Mouse (Mus musculus): ENCODE measurements at regions not wholly inside any gene's neighbourhood (a gene's known extent, or its start where the extent isn't known, plus 50 kb on each side); places are given as distances from the start of the nearest gene placed in this dataset.
A peak's percentile ranks its signal among the peaks of the same experiment; 100 is the strongest.
"Not testable (repeated sequence)": the region's sequence is repeated elsewhere in the genome, so short reads cannot be mapped to it uniquely, and the experiment has no call there.

DNA sequence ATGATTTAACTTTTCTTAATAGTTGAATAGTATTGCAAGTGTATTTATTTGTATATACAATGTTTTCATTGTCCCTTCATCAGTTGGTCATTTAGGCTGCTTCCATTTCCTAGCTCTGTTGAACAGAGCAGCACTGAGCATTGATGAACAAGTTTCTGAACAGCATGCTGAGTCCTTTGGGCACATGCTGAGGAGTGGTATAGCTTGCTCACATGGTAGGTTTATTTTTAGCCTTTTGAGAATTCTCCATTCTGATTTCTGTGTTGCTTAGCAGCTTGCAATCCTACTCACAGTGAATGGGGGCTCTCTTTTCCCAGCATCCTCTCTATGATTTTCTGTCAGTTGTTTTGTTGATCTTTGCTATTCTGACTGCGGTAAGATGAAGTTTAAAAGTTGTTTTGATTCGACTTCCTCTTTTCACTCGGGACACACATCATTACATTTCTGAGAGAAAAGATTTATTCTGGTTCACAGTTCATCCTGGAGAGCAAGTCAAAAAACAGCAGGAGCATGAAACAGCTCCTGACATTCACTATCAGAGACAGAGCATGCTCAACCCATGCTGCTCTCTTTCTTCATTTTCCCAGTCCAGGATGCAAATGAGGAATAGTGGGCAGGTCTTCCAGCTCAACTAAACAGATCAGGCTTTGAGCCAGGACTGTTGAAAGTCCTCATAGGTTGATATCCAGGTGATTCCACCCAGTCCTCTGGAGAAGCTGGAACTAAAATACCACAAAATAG, 413.1 kb downstream of the Gm37988 start:
- DNase-seq (ENCODE audit: low spot score in 2 of 2): no peak

DNA sequence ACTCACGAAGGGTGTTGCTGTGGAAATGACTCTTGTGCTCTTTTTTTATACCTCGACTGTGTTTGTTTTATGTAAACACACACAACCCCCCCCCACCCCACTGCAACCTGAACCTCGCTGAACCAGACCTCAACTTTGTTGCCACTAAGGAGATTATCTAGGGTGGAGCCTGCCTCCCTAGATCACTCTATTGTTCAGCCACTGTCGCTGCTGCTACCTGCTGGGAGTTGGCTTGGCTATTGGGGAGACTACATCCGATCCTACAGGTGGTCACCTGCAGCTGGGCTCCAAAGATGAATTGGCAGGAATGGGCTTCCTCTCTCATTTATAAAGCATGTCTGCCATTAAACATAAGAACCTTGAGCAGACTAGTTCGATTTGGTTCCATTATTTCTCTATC, 420.2 kb downstream of the Gm37988 start:
- no peak for DNase-seq (ENCODE audit: low spot score in 2 of 2)

DNA sequence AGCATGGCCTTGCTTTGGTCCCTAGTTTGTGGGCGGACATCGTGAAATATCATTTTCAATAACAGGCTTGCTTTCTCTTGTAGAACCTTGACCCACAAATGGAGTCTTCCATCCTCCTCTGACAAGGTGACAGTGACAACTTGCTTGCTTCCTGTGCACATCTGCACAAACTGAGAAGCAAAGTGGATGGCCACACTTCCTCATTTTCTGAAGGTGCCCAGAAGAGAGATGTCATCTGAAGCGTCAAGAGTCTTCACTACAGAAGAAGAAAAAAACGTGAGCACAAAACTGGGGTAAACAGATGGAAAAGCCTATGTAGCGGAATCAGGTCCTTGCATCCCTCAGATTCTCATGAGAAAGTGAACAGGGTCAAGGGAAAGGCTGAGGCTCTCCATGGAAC, 423.5 kb downstream of the Gm37988 start:
- no peak for DNase-seq (ENCODE audit: low spot score in 2 of 2)

DNA sequence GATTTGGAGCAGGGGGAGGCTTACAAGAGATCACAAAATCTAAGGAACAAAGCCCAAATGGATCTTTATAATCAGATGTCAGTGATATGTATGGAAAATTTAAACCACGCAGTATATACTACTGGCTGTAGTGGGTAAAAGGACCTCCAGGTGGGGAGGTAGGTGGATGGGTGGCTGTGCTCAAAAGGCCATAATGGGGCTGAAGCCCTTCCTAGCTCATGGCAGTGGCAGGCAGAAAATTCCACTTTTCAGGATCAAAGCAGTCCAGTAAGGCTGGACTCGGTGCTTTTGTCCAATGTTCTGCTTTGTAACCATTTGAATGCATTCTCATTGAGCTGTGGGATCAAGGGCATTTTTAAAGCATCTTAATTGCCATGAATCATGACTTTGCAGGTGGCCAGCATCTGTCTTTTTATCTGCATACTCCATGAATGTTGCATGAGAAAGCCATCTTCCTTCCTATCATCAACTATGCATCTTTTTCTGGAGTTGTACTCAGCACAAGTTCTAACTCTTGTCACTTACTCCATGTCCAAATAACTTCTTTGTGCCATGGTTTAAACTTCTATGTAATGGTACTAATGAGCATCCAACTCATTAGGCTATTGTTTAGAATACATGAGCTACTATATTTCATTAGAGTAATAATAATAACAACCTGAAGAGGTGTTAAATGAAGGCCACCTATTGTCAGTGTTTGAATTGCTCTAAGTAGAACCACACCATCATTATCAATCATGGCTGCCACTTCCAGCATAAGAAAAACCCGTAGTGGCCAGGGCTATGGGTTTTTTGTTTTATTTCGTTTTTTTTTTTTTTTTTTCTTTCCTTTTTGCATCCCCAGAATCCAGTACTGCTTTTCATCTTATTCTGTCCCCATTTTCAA, 424.5 kb downstream of the Gm37988 start:
- DNase-seq (ENCODE audit: low spot score in 2 of 2): no peak

DNA sequence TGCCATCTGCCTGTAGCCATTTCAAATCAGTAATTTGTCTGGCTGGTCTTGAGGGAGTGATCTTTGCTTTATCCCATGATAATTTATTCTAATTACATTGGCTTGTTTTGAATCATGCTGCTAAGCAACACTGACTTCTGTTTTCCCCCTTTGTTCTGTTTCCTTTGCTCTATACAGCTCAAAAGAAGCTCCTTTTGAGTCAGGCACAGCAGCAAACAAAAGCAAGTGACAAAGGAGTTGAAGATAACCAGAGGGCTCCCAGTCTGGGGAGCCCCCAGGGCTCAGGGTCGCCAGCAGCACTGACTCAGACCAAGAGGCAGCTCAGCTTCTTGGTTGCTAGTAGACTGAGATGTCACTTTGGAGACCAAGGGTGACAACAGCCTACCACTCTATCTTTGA, 425.2 kb downstream of the Gm37988 start:
- DNase-seq (ENCODE audit: low spot score in 2 of 2): no peak

DNA sequence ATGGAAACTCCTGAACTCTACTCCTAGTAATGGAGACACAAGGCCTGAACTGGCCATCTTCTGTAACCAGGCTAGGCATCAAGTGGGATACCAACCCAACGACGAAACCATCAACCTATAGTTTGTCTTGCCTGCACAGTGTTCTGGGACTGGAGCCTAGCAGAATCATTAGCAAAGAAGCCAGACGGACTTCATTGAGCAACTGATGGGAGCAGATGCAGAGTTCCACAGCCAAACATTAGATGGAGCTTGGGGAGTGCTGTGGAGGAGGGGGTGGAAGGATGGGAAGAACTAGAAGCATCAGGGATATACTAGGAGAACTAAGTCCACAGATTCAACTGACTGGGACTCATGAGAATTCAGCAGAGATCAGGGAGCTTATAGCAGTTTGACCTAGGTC, 435.5 kb downstream of the Gm37988 start:
- DNase-seq (ENCODE audit: low spot score in 2 of 2): peak; percentile 69 to 75

DNA sequence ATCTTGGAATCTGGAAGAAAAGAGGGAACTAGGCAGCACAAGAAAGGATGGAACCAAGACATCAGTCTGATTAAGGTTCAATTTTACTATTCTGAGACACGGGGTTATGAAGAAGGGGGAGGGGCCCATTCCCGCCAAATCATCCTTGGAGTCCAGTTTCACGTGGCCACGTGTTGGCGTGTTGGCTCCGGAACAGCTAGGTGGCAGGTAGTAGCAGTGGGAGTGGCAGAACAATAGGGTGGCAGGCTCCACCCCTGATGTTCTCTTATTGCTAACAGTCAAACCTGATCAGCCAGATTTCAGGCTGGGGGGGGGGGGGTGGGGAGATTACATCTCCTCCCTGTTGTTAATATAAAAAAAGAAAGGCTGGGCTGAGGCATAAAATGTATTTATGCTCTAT, 453.2 kb downstream of the Gm37988 start:
- DNase-seq (ENCODE audit: low spot score in 2 of 2): not testable (repeated sequence)

DNA sequence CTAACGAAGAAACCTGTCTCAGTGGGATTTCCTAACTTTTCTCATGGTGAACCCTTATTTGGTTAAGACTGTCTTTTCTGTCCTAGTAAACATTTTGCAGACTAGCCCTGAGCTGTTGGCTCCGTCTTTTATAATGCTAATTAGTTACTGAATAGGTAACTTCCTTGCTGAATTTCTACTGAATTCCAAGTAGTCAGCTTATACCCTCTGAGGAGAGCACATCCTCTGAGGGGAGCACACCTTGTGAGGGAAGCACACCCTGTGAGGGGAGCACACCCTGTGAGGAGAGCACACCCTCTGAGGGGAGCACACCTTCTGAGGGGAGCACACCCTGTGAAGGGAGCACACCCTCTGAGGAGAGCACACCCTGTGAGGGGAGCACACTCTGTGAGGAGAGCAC, 453.6 kb downstream of the Gm37988 start:
- DNase-seq (ENCODE audit: low spot score in 2 of 2): not testable (repeated sequence)

DNA sequence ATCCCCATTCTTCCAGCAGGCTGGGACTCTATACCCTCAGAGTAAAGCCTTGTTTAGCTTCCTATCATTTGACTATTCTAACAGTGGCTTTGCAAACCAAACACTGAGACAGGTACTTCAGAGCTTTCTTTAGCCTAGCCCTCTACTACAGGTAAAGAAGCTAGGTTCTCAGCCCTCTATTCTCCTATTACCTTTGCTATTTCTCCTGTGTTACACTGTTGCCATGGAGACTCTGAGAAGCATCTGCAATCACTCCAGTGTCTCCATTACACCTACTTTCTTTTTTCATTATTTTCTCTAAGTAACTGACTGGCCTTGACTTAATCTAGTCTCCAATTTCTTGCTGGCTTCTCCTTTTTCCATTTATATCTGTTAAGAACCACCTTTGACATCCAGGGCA, 466.2 kb downstream of the Gm37988 start:
- no peak for DNase-seq (ENCODE audit: low spot score in 2 of 2)

DNA sequence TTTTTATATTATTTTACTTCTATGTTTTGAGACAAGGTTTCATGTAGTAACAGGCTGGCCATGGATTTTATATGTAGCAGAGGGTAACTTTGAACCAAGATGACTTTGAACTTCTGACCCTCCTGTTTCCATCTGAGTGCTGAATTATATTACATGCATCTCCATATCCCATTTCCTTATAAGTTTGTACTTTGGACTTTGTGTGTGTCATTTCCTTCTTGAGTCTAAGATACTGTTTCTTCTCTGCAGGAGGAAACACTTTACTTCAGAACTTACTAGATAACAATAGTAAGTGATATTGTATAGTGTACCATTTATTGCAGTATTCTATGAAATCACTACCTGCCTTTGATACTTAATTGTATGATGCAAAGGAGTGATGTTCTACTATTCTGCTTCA, 486.9 kb downstream of the Gm37988 start:
- no peak for DNase-seq (ENCODE audit: low spot score in 2 of 2)

DNA sequence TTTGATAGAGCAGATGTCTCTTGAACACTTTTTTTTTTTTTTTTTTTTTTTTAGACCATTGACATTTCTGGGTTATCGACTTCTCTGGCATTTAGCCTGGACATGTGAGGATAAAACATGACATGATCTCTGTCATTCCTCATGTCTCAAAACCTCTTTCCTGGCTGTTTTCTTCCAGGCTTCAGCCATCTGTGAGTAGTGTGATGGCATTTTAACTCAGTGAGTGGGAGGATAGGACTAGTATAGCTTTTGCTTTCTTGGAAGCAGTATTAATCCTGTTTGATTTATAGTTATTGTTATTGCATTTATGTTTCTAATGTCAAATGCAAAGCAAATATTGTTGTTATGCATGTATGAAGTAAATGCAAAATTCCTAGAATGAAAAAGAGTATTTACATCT, 489.9 kb downstream of the Gm37988 start:
- DNase-seq (ENCODE audit: low spot score in 2 of 2): no peak

DNA sequence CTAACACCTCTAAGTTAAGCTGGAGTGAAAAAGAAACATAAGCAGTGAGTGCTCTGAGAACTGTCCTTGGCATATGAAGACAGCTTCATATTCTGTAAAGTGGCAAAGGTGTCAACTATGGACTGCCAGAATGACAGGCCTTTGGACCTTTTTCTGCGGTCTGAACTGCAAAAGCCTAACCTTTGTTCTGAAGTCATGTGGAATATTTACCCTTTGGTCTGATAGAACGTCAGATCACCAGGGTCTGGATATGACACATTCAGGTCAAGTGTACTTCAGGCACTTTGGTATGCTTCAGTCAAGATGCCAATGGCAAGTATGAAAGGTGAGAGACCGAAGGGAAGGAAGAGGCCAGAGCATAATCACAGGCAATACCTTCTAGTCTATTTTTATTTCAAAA, 504.0 kb downstream of the Gm37988 start:
- no peak for DNase-seq (ENCODE audit: low spot score in 2 of 2)

DNA sequence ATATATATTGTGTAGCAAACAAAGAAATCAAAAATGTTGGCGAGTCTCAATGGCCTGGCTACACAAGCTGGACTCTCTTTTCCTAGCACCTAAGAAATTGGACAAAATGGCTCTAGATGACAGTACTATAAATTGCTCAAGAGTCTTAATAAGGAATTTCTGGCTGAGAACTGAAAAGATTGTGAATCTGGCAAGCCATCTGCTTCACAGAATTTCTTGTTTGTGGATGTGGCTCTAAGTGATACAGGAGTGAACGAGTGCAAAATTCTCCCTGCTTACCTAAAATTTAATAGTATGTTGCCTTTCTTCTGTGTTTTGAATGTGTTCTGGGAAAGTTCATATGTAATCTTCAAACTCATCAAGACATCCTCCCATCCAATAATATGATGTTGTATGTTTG, 508.1 kb downstream of the Gm37988 start:
- DNase-seq (ENCODE audit: low spot score in 2 of 2): peak; percentile 6 to 20

DNA sequence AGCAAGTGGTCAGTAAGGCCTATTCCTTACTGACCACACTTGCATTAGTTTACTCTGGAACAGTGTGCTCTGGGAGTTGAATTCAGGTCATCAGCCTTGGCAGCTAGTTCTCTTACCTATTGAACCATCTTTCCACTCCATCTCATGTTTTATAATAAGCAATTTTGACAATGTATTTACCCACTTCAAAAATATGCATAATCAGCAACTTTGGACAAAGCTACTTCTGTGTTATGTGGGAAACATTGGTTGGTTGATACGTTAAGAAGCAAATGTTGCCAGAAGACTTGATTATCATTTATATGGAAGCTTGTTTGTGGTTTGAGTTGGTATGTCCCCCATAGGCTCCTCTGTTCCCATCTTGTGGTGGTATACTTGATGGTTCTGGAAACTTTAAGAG, 509.4 kb downstream of the Gm37988 start:
- no peak for DNase-seq (ENCODE audit: low spot score in 2 of 2)

DNA sequence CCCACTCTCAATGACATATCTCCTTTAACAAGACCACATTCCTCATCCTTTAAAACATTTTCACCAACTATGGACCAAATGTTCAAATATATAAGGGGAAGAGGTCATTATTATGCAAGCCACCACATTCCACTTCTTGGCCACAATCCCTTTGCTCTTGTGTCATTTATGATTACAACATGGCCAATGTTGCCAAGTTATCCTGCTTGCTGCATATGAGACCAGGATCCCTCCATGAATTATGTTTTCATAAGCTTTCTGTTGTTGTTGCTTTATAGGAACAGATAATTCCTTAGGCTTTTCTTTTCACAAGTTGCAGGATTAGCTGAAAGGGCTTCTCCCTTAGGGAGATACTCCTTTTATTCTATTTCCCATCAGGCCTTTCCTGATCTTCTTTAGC, 518.6 kb downstream of the Gm37988 start:
- DNase-seq (ENCODE audit: low spot score in 2 of 2): no peak
